Mouse (Mus musculus) bone marrow macrophage, adult 2 months (primary cell): ENCODE measurements around the gene Mink1.

ENCODE experiments used
- CTCF ChIP-seq: IDR thresholded peaks from 2 replicates; pipeline ENCODE4 v1.5.1; 2012; ENCODE audit warnings: low read depth, mild to moderate bottlenecking, low read length, moderate library complexity
- POLR2A ChIP-seq: IDR thresholded peaks from 2 replicates; pipeline ENCODE4 v1.6.1; 2012; ENCODE audit warnings: mild to moderate bottlenecking, low read depth, low read length, borderline replicate concordance

DNA sequence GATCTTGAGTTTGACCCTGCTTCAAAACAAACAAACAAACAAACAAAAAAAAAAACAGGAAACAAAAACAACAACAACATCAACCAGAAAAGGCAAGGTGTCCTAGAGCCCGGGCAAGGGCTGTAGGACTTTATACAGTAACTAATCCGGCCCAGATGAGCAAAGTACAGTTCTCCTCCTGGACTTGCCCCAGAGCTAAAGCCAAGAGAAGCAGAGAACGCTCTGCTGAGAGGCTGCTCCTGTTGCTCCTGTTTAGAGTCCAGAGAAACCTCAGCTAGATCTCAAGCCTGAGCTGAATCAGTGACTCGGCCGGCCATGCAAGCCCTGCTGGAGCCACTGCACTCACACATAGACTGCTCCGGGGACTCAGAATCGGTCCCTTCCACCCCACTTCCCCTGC is 67.4 kb downstream of the Mink1 start:
- TF ChIP-seq CTCF (no peak), POLR2A (no peak)
